Mouse (Mus musculus): Measurements from ENCODE around the gene Olfr854.

The Olfr854 gene

GRCm38 (mm10) chr9:19567282-19567681 lies at the start of gene Olfr854:
TSS of gene Olfr854 (minus strand) at chr9:19567382.
- DNase-seq = no peak

- no peak for DNase-seq
Measured at GRCm38 (mm10) chr9:19582317-19582716, 15.1 kb upstream of the Olfr854 start, which contains the start of gene Olfr855. TSS of gene Olfr855 (plus strand) at chr9:19582617.

- DNase-seq = no peak
Measured at GRCm38 (mm10) chr9:19540976-19541375, 26.2 kb downstream of the Olfr854 start, which contains the start of gene Olfr853. TSS of gene Olfr853 (minus strand) at chr9:19541076.

Measured in lung, postnatal 36 days (tissue).